Mouse (Mus musculus): ENCODE data around the gene Micall2.
"Not testable (repeated sequence)": the region's sequence is repeated elsewhere in the genome, so short reads cannot be mapped to it uniquely, and the experiment has no call there.

Micall2 gene

DNA sequence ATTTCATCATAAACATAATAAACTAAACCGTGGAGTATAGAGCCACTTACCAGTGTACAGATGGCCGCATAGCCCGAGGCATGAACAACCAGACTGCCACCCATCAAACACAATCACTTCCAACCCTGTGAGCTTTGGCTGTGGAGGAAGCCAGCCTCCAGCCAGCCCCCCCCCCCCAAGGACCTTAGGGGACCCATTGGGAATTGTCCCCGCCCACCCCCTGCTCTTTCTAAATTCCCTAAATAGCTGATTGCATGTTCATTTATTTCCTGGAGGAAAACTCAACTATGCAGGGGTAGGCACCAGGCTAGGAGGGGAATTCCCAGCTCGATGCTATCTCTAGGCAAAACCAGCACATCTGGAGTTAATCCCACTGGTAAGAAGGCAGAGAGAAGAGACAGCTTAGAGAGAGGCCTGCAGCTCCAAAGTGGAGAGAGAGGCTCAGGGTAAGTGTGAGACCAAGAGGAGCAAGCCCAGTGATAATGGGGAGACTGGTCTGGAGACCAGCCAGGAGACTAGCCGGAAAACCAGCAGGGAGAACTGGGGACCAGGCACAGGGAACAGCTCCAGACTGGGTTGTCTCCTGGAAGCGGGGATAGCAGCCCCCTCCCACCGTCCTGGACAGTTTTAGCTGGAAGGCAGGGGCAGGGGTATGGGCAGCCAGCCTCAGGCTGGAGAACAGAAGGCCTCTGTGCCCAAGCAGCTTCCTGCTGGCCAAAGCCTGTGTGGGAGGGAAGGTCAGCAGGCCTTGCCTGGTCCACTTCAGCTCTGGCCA, 5.2 kb downstream of the Micall2 start:
- no peak for DNase-seq (ENCODE audit: low read depth, low spot score)

DNA sequence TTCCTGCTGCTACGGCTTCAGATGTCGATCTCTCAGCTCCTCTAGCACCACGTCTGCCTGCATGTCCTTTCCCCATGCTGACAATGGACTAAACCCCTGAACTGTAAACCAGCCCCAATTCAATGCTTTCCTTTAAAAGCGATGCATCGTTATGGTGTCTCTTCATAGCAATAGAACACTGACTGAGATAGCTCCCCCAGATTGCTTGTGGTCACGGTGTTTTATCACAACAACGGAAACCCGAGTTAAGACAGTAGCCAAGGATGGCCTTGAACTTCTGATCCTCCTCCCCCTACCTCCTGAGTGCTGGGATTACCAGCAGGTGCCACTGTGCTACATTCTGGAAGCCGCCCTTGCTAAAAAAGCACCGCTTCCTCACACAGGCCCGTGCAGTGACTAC, 8.9 kb downstream of the Micall2 start:
- DNase-seq (ENCODE audit: low read depth, low spot score): no peak

DNA sequence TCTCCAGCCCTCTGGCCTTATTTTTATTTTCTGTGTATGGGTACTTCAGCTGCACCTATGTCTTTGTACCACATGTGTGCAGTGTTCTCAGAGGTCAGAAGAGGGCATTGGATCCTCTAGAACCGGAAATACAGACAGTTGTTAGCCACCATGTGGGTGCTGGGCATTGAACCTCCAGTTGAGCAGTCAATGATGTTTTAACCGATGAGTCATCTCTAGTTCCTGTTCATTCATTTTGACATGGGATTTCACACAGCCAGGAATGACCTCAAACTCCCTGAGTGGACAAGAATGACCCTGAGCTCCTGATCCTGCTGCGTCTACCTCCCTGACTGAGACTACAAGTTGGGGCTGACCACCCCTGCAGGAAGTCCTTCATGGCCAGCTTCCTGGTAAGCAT, 9.9 kb downstream of the Micall2 start:
- DNase-seq (ENCODE audit: low read depth, low spot score): no peak

DNA sequence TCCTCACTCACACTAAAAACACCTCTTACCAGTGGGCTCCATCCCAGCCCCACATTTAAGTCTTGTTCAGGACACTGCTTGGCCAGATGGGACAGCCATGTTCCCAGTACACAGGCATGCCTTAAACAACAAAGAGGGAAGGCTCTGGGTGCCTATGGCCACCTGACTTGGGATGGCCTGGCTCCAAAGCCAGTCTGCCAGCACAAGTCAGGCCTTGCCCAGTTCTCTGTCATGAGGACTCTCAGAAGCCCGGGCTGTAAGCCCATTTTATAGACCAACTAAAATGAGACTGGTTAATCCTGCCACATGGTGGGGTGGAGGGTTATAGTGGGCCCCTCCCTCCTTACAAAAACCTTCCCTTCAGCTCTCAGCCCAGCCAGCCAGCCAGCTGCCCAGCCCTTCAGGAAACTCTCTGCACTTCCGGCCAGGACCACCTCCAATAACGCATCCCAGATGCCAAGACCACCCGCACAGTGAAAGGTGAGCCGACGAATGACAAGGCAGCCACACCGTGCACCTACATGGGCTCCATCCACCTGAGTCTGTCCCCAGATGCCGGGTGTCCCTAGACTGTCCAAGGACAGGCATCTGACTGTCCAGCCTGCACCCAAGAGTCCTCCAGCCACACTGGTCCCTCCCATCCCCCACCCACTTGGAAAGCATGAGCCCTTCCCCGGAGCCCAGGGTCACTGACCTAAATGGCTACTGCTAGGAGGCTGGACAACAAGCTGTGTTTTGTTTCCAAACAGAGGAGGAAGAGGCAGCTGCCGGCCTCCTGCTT, 11.6 kb downstream of the Micall2 start:
- DNase-seq (ENCODE audit: low read depth, low spot score): no peak

DNA sequence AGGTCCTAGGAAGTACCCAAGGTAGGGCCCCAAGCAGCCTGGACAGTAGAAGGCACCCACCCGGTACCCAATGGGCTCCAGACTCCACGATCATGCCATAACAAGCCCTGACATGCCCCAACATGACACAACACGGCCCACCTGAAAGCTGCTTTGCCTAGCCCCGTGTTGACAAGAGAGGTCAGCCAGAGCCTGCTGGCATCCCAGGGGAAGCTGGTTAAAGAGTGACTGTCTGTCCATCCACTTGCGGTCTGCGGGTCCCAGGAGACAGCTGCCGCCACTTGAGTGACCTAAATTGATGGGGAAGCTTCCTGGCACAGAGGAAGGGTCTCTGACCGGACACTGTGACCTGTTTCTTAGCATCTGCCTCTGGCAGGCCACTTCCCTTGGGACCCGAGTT, 13.0 kb downstream of the Micall2 start:
- DNase-seq (ENCODE audit: low read depth, low spot score): no peak

DNA sequence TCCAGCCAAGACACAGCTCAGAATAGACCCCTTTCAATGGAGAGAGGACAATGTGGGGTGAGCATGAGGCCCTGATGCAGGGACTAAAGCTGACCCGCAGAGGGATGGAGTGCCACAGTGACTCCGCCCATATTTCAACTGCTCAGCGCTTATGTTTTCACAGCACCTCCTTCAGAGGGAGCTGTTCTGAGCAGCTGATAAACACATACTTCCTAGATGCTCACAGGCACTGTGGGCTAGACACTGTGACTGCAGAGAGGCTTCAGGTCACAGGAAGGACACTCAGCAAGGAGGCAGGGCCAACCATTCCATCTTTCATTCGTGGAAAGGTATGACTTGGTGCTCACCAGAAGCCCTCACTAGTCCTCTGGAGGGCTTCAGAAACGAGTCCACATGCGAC, 13.4 kb downstream of the Micall2 start:
- DNase-seq (ENCODE audit: low read depth, low spot score): no peak

DNA sequence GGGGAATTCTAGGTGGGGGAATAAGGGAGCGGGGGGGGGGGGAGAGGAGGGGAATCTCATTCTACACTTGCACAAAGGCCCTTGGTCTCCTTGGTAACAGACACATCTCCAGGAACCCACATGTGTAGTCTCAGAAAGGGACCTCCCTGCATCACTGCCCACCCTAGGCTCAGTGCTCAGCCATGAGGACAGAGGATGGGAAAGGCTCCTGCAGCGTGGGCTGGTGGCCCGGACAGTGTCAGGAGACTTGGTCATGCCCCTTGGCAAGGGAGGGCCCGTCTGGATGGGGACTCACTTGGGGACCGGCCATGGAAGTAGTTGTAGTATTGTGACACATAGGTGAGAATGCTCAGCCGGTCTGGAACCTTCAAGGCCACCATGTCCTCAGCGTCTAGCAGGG, 17.2 kb downstream of the Micall2 start:
- no peak for DNase-seq (ENCODE audit: low read depth, low spot score)

DNA sequence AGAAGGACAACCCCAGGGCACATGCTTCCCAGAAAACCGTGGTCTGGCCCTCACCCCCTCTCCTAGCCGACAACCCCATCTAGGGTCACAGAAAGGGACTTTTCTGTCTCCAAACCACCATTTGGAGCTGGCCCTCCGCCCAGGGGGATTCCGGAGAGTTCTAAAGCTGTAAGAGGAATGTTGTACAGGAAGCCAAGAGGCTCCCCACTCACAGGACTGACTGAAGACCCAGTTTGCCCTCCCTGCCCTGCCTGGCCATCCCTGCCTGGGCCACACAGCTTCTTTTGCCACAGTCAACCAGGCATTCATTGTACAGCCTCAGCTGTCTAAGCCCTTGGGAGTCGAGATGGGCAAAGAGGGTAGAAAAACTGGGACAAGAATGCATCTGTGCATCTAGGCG, 17.6 kb downstream of the Micall2 start:
- DNase-seq (ENCODE audit: low read depth, low spot score): no peak

DNA sequence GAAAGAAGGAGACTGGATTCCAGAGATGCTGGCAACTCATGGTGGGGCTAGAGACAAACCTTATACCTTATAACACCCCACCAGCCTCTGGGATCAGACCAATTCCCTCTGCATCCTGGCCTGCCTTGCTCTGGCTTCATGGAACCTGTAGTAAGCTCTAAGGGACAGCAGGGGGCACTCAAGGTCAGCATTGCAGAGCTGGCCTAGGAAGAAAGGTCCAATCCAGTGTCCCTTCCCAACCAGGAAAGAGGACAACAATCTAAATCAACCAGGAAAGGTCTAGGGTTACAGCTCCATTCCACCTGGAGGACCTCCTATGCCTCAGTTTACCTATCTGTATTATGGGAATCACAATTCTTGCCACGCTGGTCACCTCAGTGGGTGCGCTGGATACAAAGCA, 18.4 kb downstream of the Micall2 start:
- DNase-seq (ENCODE audit: low read depth, low spot score): peak; percentile 49

DNA sequence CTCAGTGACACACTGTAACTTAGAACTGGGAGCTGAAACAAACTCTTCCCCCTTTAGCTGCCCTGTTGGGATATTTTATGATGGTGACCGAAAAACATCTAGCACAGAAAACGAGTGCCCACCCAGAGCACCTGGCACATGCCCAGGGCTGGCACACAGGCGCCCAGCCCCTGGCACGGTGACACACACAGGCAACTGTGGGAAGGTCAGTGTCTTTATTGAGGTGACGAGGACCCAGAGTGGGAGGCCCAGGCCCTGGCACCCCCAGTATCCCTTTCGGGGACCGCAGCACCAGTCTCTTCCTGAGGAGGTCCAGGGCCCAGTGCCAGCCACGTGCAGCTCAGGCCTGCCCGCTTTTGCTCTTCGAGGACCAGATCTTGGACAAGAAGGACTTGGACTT, 29.6 kb downstream of the Micall2 start:
- no peak for DNase-seq (ENCODE audit: low read depth, low spot score)

DNA sequence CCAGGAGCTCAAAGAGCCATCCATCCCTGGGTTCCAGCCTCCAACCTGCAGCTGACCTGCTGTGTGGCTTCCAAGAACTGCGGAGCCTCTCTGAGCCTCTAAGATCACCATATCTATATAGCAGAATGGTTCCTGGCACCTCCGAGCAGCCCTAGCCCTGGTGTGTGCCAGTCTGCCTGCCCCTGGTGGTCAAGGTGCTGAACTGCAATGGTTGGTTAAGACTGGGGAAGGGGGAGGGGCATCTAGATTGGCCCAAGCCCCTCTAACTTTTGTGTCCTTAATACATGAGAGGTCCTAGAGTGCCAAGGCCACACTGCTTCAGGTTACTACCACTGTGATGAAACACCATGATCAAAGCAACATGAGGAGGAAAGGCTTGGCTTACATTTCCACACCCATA, 33.2 kb downstream of the Micall2 start:
- DNase-seq (ENCODE audit: low read depth, low spot score): no peak

DNA sequence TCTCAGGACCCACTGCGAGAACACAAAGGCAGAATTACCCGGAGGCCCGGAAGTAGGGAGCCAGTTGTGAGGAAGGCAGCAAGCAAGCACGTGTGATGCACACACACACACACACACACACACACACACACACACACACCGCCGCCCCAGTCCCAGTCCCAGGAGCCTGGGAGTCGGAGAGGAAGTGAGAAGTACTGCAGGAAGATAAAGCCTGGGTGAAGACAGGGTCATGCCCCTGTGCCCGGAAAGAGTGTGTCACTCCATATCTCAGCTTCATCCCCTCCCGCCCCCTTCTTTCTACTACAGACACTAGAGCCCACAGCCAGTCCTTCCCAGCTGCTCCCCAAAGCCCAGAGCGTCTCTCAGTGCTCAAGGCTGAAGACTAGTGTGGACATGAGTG, 33.9 kb downstream of the Micall2 start:
- DNase-seq (ENCODE audit: low read depth, low spot score): no peak

DNA sequence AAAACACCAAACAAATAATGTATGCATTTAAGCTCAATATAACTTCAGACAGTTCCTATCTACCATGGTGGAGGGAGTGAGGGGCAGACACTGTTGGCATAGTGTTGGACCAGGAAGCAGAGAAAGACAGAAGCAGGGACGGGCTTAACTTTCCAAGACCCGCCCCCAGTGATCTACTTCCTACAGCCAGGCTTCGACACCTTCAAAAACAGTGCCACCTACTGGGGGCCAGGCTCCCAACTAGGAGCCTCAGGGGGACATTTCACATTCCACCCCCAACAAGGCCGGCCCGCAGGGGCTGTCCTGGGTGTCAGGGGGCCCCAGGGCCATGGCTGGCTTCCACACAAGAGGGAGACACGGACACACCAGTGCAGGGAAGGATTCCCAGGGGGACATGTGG, 39.2 kb downstream of the Micall2 start:
- no peak for DNase-seq (ENCODE audit: low read depth, low spot score)

DNA sequence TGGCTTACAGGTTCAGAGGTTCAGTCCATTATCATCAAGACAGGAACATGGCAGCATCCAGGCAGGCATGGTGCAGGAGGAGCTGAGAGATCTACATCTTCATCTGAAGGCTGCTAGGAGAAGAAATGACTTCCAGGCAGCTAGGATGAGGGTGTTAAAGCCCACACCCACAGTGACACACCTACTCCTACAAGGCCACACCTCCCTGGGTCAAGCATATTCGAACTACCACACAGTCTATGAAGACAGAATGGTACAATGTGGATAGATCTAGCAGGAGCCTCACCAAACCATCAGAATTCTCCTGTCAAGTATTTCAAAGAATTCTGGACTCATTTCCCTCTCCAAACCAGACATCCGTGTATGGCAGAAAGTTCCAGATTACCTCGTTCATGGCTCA, 40.3 kb downstream of the Micall2 start:
- DNase-seq (ENCODE audit: low read depth, low spot score): not testable (repeated sequence)

DNA sequence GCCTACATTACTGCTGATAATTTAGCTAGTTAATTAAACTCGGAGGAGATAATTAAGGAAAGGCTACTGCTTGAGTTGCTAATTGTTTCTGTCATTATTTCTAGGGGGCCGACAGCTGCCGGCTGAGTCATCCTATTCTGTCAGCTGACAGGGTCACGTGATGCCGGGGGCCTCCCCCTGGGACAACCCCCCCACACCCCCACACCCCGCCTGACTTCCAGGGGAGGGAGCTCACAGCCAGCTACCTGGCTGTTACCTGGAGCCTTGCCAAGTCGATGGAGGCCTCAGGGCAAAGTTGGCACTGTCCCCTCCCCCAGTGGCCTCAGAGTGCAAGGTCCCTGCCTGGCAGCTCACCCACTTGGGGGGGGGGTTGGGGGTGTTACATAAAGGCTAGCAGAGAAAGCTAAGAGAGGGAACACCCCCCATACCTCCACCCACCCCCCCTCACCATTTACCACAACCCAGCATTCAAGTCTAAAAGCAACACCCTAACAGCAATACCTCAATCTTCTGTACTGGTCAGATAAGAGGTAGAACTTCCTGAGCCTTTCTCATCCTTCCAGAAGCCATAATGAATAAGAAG, 41.1 kb downstream of the Micall2 start:
- DNase-seq (ENCODE audit: low read depth, low spot score): no peak

DNA sequence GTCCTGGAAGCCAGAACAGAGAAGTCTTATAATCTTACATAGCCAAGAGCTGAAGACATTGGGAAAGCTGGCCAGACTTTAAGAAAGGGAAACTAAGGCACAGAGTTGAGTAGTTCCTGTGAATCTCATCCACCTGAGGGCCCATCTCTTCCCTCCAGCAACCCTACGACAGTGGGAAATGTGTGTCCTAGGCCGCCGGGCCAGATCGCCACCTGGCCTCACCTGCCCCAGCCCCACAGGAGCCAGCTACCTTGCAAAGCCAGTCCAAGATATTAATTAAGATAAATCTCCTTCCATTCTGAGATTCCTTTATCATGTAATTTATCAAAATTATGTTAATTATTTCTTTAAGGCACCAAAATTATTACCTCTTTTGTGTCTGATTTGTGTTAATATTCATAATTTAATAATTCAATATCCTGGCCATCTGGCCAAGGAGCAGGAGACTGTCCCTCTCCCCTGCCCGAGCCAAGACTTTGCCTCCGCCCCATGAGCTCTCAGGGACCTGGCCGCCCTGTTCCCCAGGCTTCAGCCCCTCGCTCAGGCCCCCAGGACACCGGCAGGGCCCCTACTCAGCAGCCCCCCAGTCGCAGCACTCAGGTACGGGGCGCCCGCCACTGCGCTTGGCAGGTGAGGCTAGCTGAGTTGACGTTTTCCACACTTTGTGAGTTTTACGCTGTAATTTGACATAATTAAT, 41.7 kb downstream of the Micall2 start:
- no peak for DNase-seq (ENCODE audit: low read depth, low spot score)

DNA sequence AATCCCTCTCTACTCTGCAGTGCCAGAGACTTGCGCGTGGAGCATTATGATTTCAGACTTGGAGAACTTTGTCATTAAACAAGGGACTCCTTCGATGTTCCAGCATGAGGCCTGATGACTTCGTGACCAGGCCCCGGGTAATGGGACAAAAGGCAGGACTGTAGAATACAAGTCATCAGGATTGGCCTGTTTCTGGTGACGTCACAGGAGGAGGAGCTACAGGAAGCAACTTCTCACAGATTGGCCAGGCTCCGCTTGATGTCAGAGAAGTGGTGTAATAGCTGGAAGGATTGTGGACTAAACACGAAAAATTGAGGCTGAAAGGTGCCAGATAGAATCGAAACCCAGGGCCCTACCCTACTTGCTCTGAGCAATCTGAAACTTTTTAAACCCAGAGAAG, 45.3 kb downstream of the Micall2 start:
- DNase-seq (ENCODE audit: low read depth, low spot score): no peak

DNA sequence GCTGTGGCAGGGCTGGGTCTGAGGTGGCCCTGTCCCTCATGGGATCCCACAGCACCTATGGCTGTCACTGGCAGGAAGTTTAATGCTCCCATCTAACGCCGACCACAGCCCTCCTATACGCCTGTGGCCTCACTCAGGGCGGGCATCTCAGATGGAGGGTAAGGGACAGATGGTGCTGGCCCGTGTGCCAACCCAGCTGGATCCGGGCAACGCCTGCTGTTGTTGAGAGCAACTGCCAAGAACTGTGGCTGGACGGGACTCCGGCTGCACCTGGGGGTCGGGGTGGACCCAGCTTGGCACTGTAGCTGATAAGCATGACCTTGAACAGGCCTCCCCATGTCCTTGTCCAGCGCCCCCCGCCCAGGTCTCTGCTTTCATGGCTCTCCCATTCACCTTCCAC, 47.8 kb downstream of the Micall2 start:
- DNase-seq (ENCODE audit: low read depth, low spot score): no peak

DNA sequence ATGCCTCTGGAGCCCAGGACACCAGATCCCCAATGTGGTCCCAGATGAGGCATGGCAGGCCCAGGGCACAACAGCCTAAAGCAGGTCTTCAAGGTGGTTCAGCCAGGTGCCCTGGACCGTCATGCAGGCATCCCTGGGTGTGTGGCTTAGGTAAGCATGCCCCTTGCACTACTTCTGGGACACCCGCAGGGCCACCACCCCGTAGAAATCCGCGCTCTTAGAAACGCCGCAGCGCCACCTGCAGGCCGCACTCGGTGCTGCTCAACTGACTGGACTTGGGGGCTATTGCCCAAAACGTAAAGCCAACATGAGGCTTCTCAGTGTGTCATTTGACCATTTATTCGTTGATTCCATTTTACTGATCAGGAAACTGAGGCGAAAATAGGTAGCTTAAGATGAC, 48.5 kb downstream of the Micall2 start:
- DNase-seq (ENCODE audit: low read depth, low spot score): no peak

DNA sequence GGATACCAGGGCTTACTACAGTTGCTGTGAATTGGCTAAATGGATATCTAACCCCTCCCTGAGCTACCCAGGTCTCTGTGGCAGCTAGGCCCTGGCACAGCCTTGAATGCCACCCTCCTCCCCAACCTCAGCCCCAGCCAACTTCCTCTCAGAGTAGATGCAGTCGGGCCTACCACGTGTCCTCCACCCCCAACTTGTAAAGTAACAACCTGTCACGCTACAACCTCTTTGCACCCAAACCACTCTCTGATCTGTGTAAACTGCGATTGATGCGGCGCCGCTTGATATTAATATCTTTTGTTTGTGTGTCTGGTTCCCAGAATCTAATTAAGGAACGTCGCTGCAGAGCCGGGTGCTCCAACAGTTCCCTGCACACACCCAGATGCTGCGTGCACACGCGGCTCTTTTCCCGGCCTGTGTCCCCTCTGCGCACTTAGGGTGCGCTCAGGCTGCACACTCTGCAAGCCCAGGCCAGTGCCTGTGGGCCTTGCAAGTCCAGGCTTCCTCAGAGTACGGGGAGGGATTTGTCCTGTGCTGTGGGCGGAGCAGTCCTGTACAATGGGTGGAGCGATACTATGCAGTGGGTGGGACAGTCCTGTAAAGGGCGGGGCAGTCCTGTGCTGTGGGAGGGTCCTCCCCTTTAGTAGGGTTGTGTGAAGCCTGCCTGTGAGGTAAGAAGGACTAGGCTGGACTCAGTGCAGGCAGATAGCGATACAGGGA, 49.4 kb downstream of the Micall2 start:
- no peak for DNase-seq (ENCODE audit: low read depth, low spot score)

DNA sequence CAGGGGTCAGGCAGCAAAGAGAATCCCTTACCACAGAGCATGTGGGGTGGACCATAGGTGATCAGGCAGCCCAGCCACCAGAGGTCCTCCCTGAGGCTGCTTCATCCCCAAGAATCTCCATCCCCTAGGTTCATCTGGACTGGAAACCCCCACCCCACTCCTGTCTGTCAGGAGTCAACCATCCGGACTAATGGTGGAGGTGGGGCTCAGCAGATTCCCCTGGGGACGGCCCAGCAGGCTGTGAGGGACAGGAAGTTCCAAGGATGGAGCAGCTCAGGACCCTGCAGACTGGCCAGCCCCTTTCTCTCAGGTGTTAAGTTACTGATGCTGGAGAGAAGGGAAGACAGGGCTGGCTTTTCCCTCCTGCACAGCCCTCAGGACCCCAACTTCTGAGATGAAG, 52.9 kb downstream of the Micall2 start:
- no peak for DNase-seq (ENCODE audit: low read depth, low spot score)

DNA sequence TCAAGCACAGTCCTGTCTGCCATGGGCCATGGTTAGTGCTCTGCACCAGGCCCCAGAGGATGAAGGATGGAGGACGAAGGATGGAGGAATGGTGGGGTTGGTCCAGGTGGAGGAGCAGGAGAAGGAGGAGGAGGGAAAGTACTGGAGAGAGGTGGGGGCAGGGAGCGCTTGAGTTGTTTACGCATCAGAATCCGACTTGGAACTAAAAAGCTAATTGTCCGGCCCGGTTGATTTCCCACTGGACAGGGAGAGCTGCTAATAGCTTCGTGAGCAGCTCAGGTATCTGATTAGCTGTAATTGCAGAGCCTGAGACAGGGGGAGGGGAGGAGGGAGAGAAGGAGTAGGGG, 53.5 kb downstream of the Micall2 start:
- no peak for DNase-seq (ENCODE audit: low read depth, low spot score)
